Mouse (Mus musculus) CH12.LX (cell line): ENCODE measurements at regions not wholly inside any gene's neighbourhood (a gene's known extent, or its start where the extent isn't known, plus 50 kb on each side); places are given as distances from the start of the nearest gene placed in this dataset.

Source experiments
- DNase-seq: peaks from one replicate; pipeline ENCODE4 v3.0.0-alpha.2; 2013; ENCODE audit errors: extremely low read depth
- H3K27ac ChIP-seq: 2 replicates; pipeline ENCODE4 v1.5.1; 2012; ENCODE audit warnings: low read depth, mild to moderate bottlenecking, control low read depth, moderate library complexity; ENCODE audit not compliant: insufficient read depth
- H3K27me3 ChIP-seq: replicated peaks from 2 replicates; pipeline ENCODE3; 2012; ENCODE audit warnings: inconsistent platforms
- H3K36me3 ChIP-seq, 2 experiments: replicated peaks in 1 of 2; 2 replicates each; pipeline versions ENCODE3 to v1.6.1; 2012; ENCODE audit warnings: inconsistent platforms in 1 of 2, low read length in 1 of 2, mild to moderate bottlenecking in 1 of 2, mixed read lengths in 1 of 2, moderate library complexity in 1 of 2; ENCODE audit not compliant: control insufficient read depth in 1 of 2, insufficient read depth in 1 of 2
- H3K4me1 ChIP-seq, 2 experiments: 2 replicates each; pipeline ENCODE4 v1.6.1; 2012; ENCODE audit warnings: inconsistent platforms in 1 of 2, moderate library complexity in 1 of 2; ENCODE audit not compliant: insufficient read depth in 2 of 2, control insufficient read depth in 1 of 2
- H3K4me2 ChIP-seq: 2 replicates; pipeline ENCODE4 v1.6.1; 2012; ENCODE audit warnings: low read depth, mild to moderate bottlenecking, control low read depth; ENCODE audit not compliant: poor library complexity, insufficient read depth, severe bottlenecking
- H3K4me3 ChIP-seq, 3 experiments: fragments of 150-350 bp in 1 of 3; sonication (generic) in 1 of 3; replicated peaks in 1 of 3; 2 replicates each; pipeline versions ENCODE3 to v1.5.1; 2011 to 2012; ENCODE audit warnings: low read depth in 2 of 3, low read length in 2 of 3, mild to moderate bottlenecking in 2 of 3, moderate library complexity in 2 of 3, control low read depth in 1 of 3, improper control_type of control experiment in 1 of 3, inconsistent platforms in 1 of 3, mixed read lengths in 1 of 3; ENCODE audit not compliant: poor library complexity in 1 of 3
- H3K79me2 ChIP-seq: replicated peaks from 2 replicates; pipeline ENCODE4 v1.6.1; 2012; ENCODE audit warnings: mild to moderate bottlenecking, moderate library complexity; ENCODE audit not compliant: control insufficient read depth, poor library complexity, insufficient read depth, severe bottlenecking; ENCODE audit errors: extremely low read depth
- H3K9ac ChIP-seq: 2 replicates; pipeline ENCODE4 v1.6.1; 2012; ENCODE audit warnings: low read depth, mild to moderate bottlenecking, control low read depth, moderate library complexity; ENCODE audit not compliant: insufficient read depth
- H3K9me3 ChIP-seq: replicated peaks from 2 replicates; pipeline ENCODE3; 2012; ENCODE audit warnings: low read length, inconsistent platforms, mixed read lengths
- BHLHE40 ChIP-seq: IDR thresholded peaks from 2 replicates; pipeline ENCODE4 v1.6.1; 2011; ENCODE audit warnings: mild to moderate bottlenecking, low read depth, low read length, improper control_type of control experiment
- CHD1 ChIP-seq: IDR thresholded peaks from 2 replicates; pipeline ENCODE4 v1.6.1; 2012; ENCODE audit warnings: low read depth, low read length, improper control_type of control experiment, inconsistent platforms
- CHD2 ChIP-seq: IDR thresholded peaks from 2 replicates; pipeline ENCODE4 v1.6.1; 2011; ENCODE audit warnings: low read length, improper control_type of control experiment
- ETS1 ChIP-seq: conservative IDR thresholded peaks from 2 replicates; pipeline ENCODE4 v1.6.1; 2012; ENCODE audit warnings: low read depth, mild to moderate bottlenecking, inconsistent platforms, low read length, improper control_type of control experiment, moderate library complexity
- HCFC1 ChIP-seq: IDR thresholded peaks from 2 replicates; pipeline ENCODE4 v1.6.1; 2012; ENCODE audit warnings: low read depth, mild to moderate bottlenecking, inconsistent platforms, low read length, improper control_type of control experiment
- IRF4 ChIP-seq: IDR thresholded peaks from 2 replicates; pipeline ENCODE4 v1.6.1; 2014; ENCODE audit warnings: low read depth, mild to moderate bottlenecking, inconsistent platforms, low read length, improper control_type of control experiment
- KAT2A ChIP-seq: IDR thresholded peaks from 2 replicates; pipeline ENCODE4 v1.6.1; 2012; ENCODE audit warnings: low read length, improper control_type of control experiment, inconsistent platforms; ENCODE audit not compliant: insufficient replicate concordance
- MAX ChIP-seq: IDR thresholded peaks from 2 replicates; pipeline ENCODE4 v1.6.1; 2011; ENCODE audit warnings: low read length, improper control_type of control experiment
- MAZ ChIP-seq: IDR thresholded peaks from 2 replicates; pipeline ENCODE4 v1.6.1; 2012; ENCODE audit warnings: low read depth, mild to moderate bottlenecking, inconsistent platforms, low read length, improper control_type of control experiment, moderate library complexity
- MXI1 ChIP-seq: IDR thresholded peaks from 2 replicates; pipeline ENCODE4 v1.6.1; 2011; ENCODE audit warnings: mild to moderate bottlenecking, low read depth, low read length, improper control_type of control experiment
- MYC ChIP-seq: IDR thresholded peaks from 2 replicates; pipeline ENCODE4 v1.6.1; 2011; ENCODE audit warnings: low read depth, mild to moderate bottlenecking, improper control_type of control experiment, low read length
- NELFE ChIP-seq: IDR thresholded peaks from 2 replicates; pipeline ENCODE4 v1.6.1; 2011; ENCODE audit warnings: low read depth, low read length, improper control_type of control experiment
- PAX5 ChIP-seq: IDR thresholded peaks from 2 replicates; pipeline ENCODE4 v1.6.1; 2012; ENCODE audit warnings: low read length, inconsistent platforms, mixed read lengths
- POLR2A ChIP-seq: IDR thresholded peaks from 2 replicates; pipeline ENCODE4 v1.6.1; 2011; ENCODE audit warnings: low read depth, mild to moderate bottlenecking, improper control_type of control experiment, low read length
- RAD21 ChIP-seq: IDR thresholded peaks from 2 replicates; pipeline ENCODE4 v1.6.1; 2011; ENCODE audit warnings: low read depth, mild to moderate bottlenecking, low read length, improper control_type of control experiment, moderate library complexity
- UBTF ChIP-seq: IDR thresholded peaks from 2 replicates; pipeline ENCODE4 v1.6.1; 2012; ENCODE audit warnings: low read depth, mild to moderate bottlenecking, inconsistent platforms, low read length, improper control_type of control experiment, moderate library complexity
- USF1 ChIP-seq: IDR thresholded peaks from 2 replicates; pipeline ENCODE4 v1.6.1; 2014; ENCODE audit warnings: low read depth, mild to moderate bottlenecking, inconsistent platforms, low read length, improper control_type of control experiment
- ZKSCAN1 ChIP-seq: IDR thresholded peaks from 2 replicates; pipeline ENCODE4 v1.6.1; 2012; ENCODE audit warnings: low read depth, inconsistent platforms, low read length, improper control_type of control experiment, borderline replicate concordance
- ZMIZ1 ChIP-seq: IDR thresholded peaks from 2 replicates; pipeline ENCODE4 v1.6.1; 2012; ENCODE audit warnings: low read depth, mild to moderate bottlenecking, inconsistent platforms, low read length, improper control_type of control experiment
- ZNF384 ChIP-seq: IDR thresholded peaks from 2 replicates; pipeline ENCODE4 v1.6.1; 2012; ENCODE audit warnings: low read depth, low read length, improper control_type of control experiment, inconsistent platforms
- dilution Hi-C: fragments of 300-500 bp; cut with MboI; formaldehyde crosslinking; loops from 2 replicates; pipeline ENCODE4 v1.14.3; 2020; ENCODE audit warnings: low sequenced_read_pairs; ENCODE audit not compliant: extremely low pct_unique_long_range_greater_than_20kb, extremely low pct_ligation_motif_present
- in situ Hi-C: fragments of 300-500 bp; cut with MboI; formaldehyde crosslinking; loops from 3 replicates; pipeline ENCODE4 v1.14.3; 2019; ENCODE audit warnings: low sequenced_read_pairs, low pct_ligation_motif_present, low pct_unique_long_range_greater_than_20kb, mixed read lengths

GRCm38 (mm10) chr2:170672789-170673188, 58.8 kb upstream of the Dok5 start:
- H3K4me3 ChIP-seq, result no peak overlapping the region
- H3K4me1 ChIP-seq, result no peaks in the 10 kb centered on the region
- in situ Hi-C loops (no loop called here), dilution Hi-C loops (no loop called here)
- no peak for DNase-seq
- H3K79me2 ChIP-seq, result no peaks in the 10 kb centered on the region
- H3K27ac ChIP-seq, result no peak overlapping the region
- TF ChIP-seq MAX, result no peak
- no peak for TF ChIP-seq MXI1
- TF ChIP-seq CHD1, result no peak
- no peak for TF ChIP-seq IRF4
- no peak for TF ChIP-seq PAX5
- TF ChIP-seq RAD21, result no peak
- TF ChIP-seq USF1, result no peak
- no peak for TF ChIP-seq ETS1
- TF ChIP-seq KAT2A, result no peak
- TF ChIP-seq POLR2A, result no peak
- H3K27me3 ChIP-seq, result no peaks in the 10 kb centered on the region
- no peaks in the 10 kb centered on the region for H3K36me3 ChIP-seq
- H3K9ac ChIP-seq, result no peak overlapping the region
- H3K4me2 ChIP-seq, result no peak overlapping the region
- peaks cover 84% of the 10 kb centered on the region for H3K9me3 ChIP-seq

DNA sequence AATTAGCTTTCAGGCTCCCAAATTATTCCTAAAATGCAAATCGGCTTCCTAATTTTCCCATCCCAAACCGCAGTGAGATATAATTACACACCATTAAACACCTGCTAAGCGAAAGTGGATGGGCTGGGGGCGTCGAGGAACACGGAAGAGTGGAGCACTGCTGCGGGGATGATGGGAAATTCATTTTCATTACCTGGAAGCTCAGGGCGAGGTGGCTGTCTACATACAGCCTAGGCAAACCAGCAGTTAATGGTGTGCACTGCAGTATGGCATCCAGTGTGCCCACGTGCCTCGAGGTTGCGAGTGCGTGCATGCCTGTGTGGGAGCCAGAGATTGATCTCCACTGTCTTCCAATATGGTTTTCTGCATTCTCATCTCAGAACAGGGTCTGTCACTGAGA, 62.6 kb upstream of the Dok5 start:
- no peaks in the 10 kb centered on the region for H3K36me3 ChIP-seq
- H3K27me3 ChIP-seq, result no peaks in the 10 kb centered on the region
- H3K9me3 ChIP-seq, result peaks cover 86% of the 10 kb centered on the region
- dilution Hi-C loops (no loop called here), in situ Hi-C loops (no loop called here)
- no peak overlapping the region for H3K4me3 ChIP-seq
- no peak for TF ChIP-seq IRF4
- TF ChIP-seq NELFE, result no peak
- TF ChIP-seq ZNF384, result no peak
- TF ChIP-seq HCFC1, result no peak
- no peak for TF ChIP-seq ZMIZ1
- no peak for TF ChIP-seq MXI1
- no peak for TF ChIP-seq BHLHE40
- no peak for TF ChIP-seq USF1
- TF ChIP-seq RAD21, result no peak
- no peak for TF ChIP-seq MAZ
- TF ChIP-seq KAT2A, result no peak
- no peak for TF ChIP-seq ZKSCAN1
- no peak for TF ChIP-seq CHD2
- no peak for TF ChIP-seq ETS1
- no peak for TF ChIP-seq MYC
- TF ChIP-seq UBTF, result no peak
- H3K4me2 ChIP-seq, result no peak overlapping the region
- H3K79me2 ChIP-seq, result no peaks in the 10 kb centered on the region
- no peaks in the 10 kb centered on the region for H3K4me1 ChIP-seq
- DNase-seq, result no peak
- H3K27ac ChIP-seq, result no peak overlapping the region
- H3K9ac ChIP-seq, result no peak overlapping the region
